Mouse (Mus musculus) ES-Bruce4 (cell line): ENCODE measurements around the gene Gm21834.

Experiments
- CTCF ChIP-seq: IDR thresholded peaks from one replicate; pipeline ENCODE4 v1.8.1; 2011; ENCODE audit warnings: low read depth, low read length
- EP300 ChIP-seq: IDR thresholded peaks from 2 replicates; pipeline ENCODE4 v1.6.1; 2011; ENCODE audit warnings: low read depth, low read length; ENCODE audit not compliant: insufficient read depth
- POLR2A ChIP-seq: IDR thresholded peaks from one replicate; pipeline ENCODE4 v1.8.1; 2011; ENCODE audit warnings: low read length; ENCODE audit not compliant: insufficient read depth

- TF ChIP-seq EP300, result no peak
- TF ChIP-seq CTCF, result no peak
- TF ChIP-seq POLR2A, result no peak
Measured at GRCm38 (mm10) chr17:57770904-57771303, 28.9 kb upstream of the Gm21834 start.
